Mouse (Mus musculus): Measurements from ENCODE around the gene Lactb.
A peak's percentile ranks its signal among the peaks of the same experiment; 100 is the strongest.

Lactb gene

DNA sequence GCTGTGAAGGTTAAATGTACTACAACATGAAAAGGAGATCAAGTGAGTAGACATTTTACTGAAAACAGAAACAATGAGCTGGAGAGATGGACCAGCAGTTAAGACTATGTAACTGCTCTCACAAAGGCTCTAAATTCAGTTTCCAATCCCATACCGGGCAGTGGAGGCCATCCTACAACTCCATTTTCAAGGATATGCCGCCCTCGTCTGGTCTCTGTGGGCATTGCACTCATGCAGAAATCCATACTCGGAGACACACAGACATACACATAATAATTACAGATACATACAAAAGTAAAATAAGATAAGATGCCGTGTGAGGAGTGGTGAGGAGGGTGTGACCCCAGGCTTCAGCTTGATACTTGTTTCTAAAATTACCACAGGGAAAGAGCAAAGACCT, 5.2 kb upstream of the Lactb start:
- DNase-seq (ENCODE audit: low read depth, low spot score), result no peak

GRCm38 (mm10) chr9:66978468-66978867, 3.2 kb upstream of the Lactb start:
- DNase-seq (ENCODE audit: low read depth, low spot score), result no peak

- peak; percentile 80 for DNase-seq (ENCODE audit: low read depth, low spot score)
Measured at GRCm38 (mm10) chr9:66977982-66978381, 2.7 kb upstream of the Lactb start.

DNA sequence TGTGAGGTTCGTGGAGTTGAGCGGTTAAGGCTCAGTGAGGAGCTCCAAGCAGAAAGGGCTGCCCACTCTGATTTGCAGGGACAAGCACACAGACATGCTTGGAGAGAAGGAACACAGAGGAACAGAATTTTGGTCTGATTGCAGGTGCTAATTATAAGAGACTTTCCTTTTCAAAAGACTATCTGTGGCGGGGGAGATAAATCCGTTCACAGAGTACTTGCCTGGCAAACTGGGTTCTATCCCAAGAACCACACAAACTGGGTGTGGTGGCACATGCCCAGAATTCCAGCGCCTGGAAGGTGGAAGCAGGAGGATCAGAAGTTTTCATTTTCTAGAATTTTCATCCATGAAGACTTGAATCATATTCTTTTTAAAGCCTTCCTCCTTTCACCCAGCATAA, 1.8 kb upstream of the Lactb start:
- no peak for DNase-seq (ENCODE audit: low read depth, low spot score)

GRCm38 (mm10) chr9:66974721-66975225, 511 bp downstream of the Lactb start:
- DNase-seq (ENCODE audit: low read depth, low spot score), result no peak

DNA sequence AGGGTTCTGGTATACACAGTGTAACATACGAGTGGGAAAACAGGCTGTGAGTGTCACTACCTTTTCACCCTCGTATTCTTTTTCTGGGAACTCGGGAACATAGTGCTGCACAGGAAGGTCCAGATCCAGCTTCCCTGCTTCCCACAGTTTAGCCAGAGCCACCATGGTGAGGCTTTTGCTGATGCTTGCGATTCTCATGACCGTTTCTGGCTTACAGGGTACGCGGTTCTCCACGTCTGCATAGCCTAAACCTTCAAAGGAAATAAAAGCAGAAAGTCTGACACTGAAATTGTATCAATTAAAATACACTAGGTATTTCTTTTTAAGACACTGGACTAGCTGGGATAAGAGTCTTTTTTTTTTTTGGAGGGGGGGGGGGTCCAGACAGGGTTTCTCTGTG, 4.2 kb downstream of the Lactb start:
- no peak for DNase-seq (ENCODE audit: low read depth, low spot score)

- DNase-seq (ENCODE audit: low read depth, low spot score), result no peak
Measured at GRCm38 (mm10) chr9:66967492-66967891, 7.8 kb downstream of the Lactb start.

- no peak for DNase-seq (ENCODE audit: low read depth, low spot score)
Measured at GRCm38 (mm10) chr9:66961478-66961877, 13.8 kb downstream of the Lactb start.

- DNase-seq (ENCODE audit: low read depth, low spot score), result no peak
Measured at GRCm38 (mm10) chr9:66957451-66957850, 17.8 kb downstream of the Lactb start.

GRCm38 (mm10) chr9:66952886-66953285, 22.4 kb downstream of the Lactb start:
- no peak for DNase-seq (ENCODE audit: low read depth, low spot score)

DNA sequence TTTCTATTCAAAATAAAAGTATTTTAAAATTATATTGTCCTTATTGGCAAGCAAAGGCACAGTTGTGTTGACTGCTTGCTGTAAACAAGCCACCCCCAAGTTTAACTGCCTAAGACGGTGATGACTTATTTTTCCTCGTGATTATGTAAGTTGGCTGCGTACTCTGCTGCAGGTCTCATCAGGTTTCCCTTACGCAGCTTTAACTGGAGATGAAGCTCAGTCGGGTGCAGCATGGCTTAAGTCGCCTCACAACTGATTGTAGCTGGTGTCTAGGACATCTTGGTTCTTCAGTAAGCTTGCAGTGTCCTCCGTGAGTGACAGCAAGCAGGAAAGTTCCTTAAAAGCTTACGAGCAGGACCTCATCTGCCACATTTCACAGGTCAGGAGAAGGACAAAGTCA, 23.0 kb downstream of the Lactb start:
- DNase-seq (ENCODE audit: low read depth, low spot score), result no peak

- no peak for DNase-seq (ENCODE audit: low read depth, low spot score)
Measured at GRCm38 (mm10) chr9:66948536-66948935, 26.7 kb downstream of the Lactb start.

DNA sequence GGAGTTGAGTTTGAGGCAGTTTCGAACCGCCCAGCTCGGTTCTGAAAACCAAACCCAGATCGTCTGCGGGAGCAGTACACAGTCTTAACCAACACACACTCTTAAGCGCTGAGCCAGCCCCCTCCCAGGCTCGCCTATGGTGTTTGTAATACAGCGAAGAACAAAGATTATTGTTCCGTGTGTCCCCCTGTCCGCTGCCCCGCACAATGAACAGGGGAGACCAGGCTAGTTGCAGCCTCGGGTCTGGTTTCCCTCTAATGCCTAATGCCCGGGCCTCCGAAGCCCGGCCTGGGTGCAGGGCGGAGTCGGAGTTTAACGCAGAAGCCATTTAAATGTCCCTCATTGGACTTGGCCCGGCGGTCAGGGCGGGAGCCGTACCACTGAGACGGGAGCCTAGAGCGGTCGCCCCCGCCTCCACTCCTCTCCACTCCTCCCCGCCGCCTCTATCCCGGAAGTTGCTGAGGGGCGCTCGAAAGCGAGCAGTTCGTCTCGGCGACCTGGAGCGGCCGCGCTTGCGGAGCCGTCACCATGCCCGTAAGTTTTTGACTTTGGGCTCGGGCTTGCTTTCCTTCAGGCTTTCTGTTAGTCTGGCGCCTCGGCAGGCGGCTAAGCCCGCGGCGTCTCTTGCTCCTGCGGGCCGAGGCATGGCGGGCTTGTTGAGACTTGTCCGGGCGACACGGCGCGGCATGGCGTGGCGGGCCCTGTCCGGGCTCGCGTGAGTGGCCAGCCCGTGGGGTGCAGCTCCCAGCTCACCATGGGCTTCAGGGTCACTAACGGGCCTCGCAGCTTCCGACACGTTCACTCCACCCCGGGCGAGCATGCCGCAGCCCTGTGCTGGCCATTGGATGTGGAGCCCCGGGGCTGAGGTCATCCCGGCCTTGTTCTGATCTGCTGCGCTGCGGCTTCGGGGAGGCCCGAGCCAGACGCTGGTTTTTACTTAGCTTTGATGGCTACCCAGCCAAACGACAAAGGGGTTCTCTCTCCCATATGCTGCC, 29.3 kb downstream of the Lactb start, which contains the start of gene Rps27l:
Rps27l (plus strand) TSS at position 440 of the 995 bp plus-strand sequence.
- DNase-seq (ENCODE audit: low read depth, low spot score), result peak; percentile 91

DNA sequence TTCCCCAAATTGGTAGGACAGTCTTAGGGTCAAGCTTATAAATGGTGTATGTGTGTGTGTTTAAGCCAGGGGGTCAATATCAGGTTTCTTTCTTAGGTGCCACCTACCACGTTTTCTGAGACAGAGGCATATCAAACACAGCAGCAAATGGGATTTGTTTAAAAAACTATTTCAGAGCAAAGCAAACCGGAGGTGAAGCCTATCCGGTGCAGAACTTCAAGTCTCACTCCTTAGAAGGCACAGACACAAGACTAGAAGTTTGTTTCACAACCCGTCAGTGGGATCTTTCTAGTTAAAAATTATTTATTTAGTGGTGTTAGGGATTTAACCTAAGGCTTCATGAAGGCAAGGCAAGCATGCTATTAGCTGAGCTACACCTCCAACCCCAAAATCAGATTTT, 30.1 kb downstream of the Lactb start:
- no peak for DNase-seq (ENCODE audit: low read depth, low spot score)

DNA sequence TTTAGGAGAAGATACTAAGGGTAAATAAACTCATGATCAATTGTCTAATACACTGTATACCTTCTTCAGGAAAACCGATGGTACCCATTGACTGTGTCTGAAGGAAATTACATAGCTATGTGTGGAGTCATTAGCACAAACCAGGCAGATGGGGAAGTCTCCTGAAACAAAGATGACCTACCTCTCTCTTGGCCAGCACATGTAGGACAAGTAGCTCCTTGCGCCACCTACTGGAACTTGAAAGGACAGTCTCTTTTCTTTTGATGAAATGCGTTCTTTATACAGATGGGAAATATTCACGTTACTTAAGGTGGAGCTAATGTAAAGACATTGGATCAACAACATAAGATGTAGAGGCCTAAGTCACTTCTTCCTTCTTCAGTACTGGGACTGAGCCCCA, 36.4 kb downstream of the Lactb start:
- DNase-seq (ENCODE audit: low read depth, low spot score), result no peak

- DNase-seq (ENCODE audit: low read depth, low spot score), result no peak
Measured at GRCm38 (mm10) chr9:66937507-66937906, 37.8 kb downstream of the Lactb start.

DNA sequence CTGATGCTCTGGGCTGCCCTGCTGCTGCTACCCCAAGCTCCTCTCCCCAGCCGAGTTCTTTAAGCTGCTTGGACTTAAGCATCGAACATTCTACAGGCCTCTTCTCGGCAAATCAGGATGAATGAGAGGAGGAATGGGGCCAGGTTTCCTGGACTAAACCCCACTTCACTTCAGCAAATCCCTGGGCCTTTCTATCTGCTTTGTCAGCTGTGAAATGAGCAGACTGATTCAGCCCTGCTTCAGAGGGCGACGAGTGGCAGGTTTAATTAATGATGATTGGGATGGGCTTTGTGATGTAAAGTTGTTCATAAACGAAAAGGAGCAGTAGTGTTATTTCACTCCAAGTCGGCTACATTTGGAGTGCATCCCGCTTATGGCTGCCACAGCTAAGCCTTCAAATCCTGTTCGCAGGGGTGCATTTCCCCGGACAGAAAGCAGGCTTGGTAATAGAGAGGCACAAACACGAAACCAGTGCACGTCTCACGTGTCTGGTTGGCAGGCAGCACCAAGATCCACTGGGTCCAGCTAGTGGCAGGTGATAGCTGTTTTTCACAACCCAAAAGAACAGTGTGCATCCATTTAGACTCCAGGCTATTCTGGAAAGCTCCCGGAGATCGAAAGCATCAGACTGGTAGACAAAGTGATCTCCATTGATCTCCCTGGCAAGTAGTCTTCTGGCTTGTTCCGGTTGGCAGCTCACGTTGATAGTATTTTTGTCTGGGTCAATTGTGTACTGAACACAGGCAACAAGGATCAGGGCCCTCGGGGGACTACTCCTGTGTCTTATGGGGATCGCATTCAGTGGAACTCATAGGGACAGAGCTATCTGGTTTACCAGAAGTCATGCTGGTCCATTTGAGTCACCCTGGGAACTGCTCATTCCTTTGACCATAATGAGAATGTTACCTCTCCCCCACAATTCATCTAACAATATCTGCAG, 41.1 kb downstream of the Lactb start:
- no peak for DNase-seq (ENCODE audit: low read depth, low spot score)

DNA sequence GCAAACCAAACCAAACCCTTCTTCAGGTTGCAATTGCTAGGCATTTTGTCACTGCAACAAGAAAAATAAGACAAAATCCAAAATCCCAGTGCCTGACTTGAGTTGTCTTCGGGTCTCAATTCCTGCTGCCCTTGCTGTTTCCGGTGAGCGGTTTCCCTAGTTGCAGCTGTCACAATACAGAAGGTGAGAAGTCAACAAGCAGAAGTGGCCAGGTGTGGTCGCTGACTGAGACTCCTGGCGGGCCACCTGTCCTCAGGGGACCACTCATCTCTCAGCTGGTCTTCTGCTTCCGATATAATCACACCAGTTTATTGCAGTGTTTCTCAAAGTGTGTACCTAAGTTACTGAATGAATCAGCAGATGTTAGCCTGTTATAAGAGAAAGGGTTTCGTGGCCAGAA, 44.9 kb downstream of the Lactb start:
- DNase-seq (ENCODE audit: low read depth, low spot score), result no peak

DNA sequence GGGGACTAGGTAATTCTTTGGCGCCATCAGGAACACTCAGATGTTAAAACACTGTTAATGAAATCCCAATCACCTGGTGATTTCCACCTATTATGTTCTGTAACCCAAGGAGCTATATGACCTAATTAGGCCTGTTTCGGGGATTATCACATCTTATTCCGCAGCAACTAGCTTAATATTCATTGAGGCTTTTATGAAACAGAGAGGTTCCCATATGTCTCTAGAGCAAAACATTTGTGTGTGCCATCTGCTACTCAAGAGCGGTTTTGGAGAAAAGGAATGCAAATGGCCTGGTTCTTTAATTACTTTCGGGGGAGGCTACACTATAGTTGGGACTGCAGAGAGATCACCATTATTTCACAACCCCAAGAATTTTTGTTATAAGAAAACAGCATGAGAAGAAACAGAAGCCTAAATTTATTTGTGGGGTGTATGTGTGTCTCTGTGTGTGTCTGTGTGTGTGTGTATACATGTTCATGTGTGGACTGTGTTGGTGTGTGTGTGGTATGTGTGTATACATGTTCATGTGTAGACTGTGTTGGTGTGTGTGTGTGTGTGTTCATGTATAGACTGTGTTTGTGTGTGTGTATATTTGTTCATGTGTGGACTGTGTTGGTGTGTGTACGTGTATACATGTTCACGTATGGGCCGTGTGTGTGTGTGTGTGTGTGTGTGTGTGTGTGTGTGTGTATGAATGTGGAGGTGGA, 47.4 kb downstream of the Lactb start:
- peak; percentile 46 for DNase-seq (ENCODE audit: low read depth, low spot score)

- no peak for DNase-seq (ENCODE audit: low read depth, low spot score)
Measured at GRCm38 (mm10) chr9:66925853-66926252, 49.4 kb downstream of the Lactb start.

DNA sequence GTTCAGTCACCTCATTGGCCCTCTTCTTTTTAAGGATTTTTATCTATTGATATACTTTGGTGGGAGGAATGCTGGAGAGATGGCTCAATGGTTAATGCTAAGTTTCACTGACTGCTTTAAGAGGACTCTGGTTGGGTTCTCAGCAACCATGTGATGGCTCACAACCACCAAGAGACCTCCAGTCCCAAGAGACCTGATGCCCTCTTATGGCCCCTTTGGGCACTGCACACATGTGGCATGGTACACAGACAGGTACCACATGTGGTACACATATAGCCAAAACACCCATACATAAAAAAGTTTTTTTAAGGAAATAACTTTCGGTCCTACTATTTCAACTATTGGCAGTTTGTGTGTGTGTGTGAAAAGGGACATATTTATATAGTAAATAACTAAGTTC, 53.2 kb downstream of the Lactb start:
- DNase-seq (ENCODE audit: low read depth, low spot score), result no peak

Data from telencephalon, adult 2 months (tissue).